Mouse (Mus musculus) urinary bladder, postnatal 25 days (tissue): ENCODE data around the gene Tbc1d16.
A peak's percentile ranks its signal among the peaks of the same experiment; 100 is the strongest.

ENCODE experiments used
- DNase-seq: peaks from one replicate; pipeline ENCODE4 v3.0.0; 2022; ENCODE audit warnings: low spot score

Gene Tbc1d16

GRCm38 (mm10) chr11:119236354-119236753, 8.1 kb upstream of the Tbc1d16 start:
- no peak for DNase-seq

- no peak for DNase-seq
Measured at GRCm38 (mm10) chr11:119235596-119235995, 7.3 kb upstream of the Tbc1d16 start.

GRCm38 (mm10) chr11:119234770-119235169, 6.5 kb upstream of the Tbc1d16 start:
- DNase-seq = no peak

- DNase-seq = peak; percentile 63
Measured at GRCm38 (mm10) chr11:119228846-119229626, 737 bp upstream of the Tbc1d16 start.

GRCm38 (mm10) chr11:119227591-119227990, 708 bp downstream of the Tbc1d16 start:
- no peak for DNase-seq

GRCm38 (mm10) chr11:119225634-119226033, 2.7 kb downstream of the Tbc1d16 start:
- DNase-seq = no peak

- DNase-seq = no peak
Measured at GRCm38 (mm10) chr11:119224926-119225325, 3.4 kb downstream of the Tbc1d16 start.

GRCm38 (mm10) chr11:119223124-119223890, 5.0 kb downstream of the Tbc1d16 start:
- DNase-seq = no peak

- DNase-seq = no peak
Measured at GRCm38 (mm10) chr11:119221812-119222510, 6.3 kb downstream of the Tbc1d16 start.

GRCm38 (mm10) chr11:119219816-119220465, 8.4 kb downstream of the Tbc1d16 start:
- no peak for DNase-seq

- DNase-seq = no peak
Measured at GRCm38 (mm10) chr11:119217861-119218260, 10.4 kb downstream of the Tbc1d16 start.

GRCm38 (mm10) chr11:119215905-119216507, 12.3 kb downstream of the Tbc1d16 start:
- DNase-seq = peak; percentile 63

GRCm38 (mm10) chr11:119215038-119215904, 13.0 kb downstream of the Tbc1d16 start:
- peak; percentile 53 for DNase-seq

- DNase-seq = no peak
Measured at GRCm38 (mm10) chr11:119213166-119213885, 15.0 kb downstream of the Tbc1d16 start.

- no peak for DNase-seq
Measured at GRCm38 (mm10) chr11:119211604-119212309, 16.5 kb downstream of the Tbc1d16 start.

GRCm38 (mm10) chr11:119210321-119211100, 17.8 kb downstream of the Tbc1d16 start:
- no peak for DNase-seq

- no peak for DNase-seq
Measured at GRCm38 (mm10) chr11:119209371-119210025, 18.8 kb downstream of the Tbc1d16 start.

- no peak for DNase-seq
Measured at GRCm38 (mm10) chr11:119208870-119209370, 19.4 kb downstream of the Tbc1d16 start.
